Comparison of ENCODE assay signal across 8 mouse cellular contexts in the genomic region with DNA sequence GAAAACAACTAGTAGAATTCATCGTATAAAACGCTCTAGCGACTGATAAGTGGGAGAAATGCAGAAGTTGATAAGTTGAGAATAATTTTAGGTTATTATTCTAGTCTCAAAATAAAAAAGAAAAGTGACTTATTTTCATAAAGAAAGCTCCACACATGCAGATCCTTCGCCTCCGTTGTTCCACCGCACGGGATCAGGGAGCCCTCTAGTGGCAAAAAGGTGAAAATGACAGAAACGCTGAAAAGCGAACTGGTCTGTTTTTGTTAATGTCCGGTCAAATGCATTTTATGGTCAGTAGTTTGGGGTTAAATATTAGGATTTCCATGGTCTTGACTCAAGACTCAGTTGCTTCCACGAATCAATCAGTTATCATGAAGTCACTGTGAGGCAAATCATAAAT.
DNase-seq lines count a peak whose midpoint lies in the region; ATAC-seq and TF ChIP-seq lines count a peak whose summit lies in the region.

No protein-coding gene starts in this region.

- peak; percentile 34 for DNase-seq in gastrocnemius, adult 2 months
- no peak for DNase-seq in gastrocnemius, adult 8-10 months (ENCODE audit: low spot score in 2 of 2)
- peak; percentile 22 for DNase-seq in T-cell, adult 2 months (ENCODE audit: low spot score)
- DNase-seq in cerebellum, postnatal 25 days, result peak; percentile 38 to 61
- DNase-seq in kidney, postnatal 0 days (ENCODE audit: low spot score), result peak; percentile 83
- peak; percentile 26 for DNase-seq in retina, adult 2 months (ENCODE audit: low read depth, low spot score)

- peak overlapping the region; percentile 74 for H3K4me3 ChIP-seq in gastrocnemius, adult 2 months
- peak overlapping the region; percentile 50 for H3K4me3 ChIP-seq in heart, embryonic 12.5 days
- H3K4me3 ChIP-seq in kidney, postnatal 0 days (replicated peaks; ENCODE audit: low read depth, low read length), result peak overlapping the region; percentile 35
- H3K4me3 ChIP-seq in lung, embryonic 15.5 days, result peak overlapping the region; percentile 40

- WGBS in heart, embryonic 12.5 days, result 4% methylated on average over 11 of the region's 11 CpGs
- WGBS in kidney, postnatal 0 days, result 1% methylated on average over 11 of the region's 11 CpGs
- WGBS in lung, embryonic 15.5 days, result 2% methylated on average over 11 of the region's 11 CpGs

- H3K4me2 ChIP-seq in heart, embryonic 12.5 days, result peak overlapping the region; percentile 85
- peak overlapping the region; percentile 76 for H3K4me2 ChIP-seq in kidney, postnatal 0 days (ENCODE audit: low read length)
- H3K4me2 ChIP-seq in lung, embryonic 15.5 days, result peak overlapping the region; percentile 79

- H3K27ac ChIP-seq in gastrocnemius, adult 2 months, result peak overlapping the region; percentile 74
- H3K27ac ChIP-seq in heart, embryonic 12.5 days (ENCODE audit: poor library complexity, severe bottlenecking), result no peak overlapping the region
- no peak overlapping the region for H3K27ac ChIP-seq in kidney, postnatal 0 days
- H3K27ac ChIP-seq in lung, embryonic 15.5 days, result no peak overlapping the region

- peak overlapping the region; percentile 77 for H3K9ac ChIP-seq in heart, embryonic 12.5 days
- H3K9ac ChIP-seq in kidney, postnatal 0 days (ENCODE audit: low read depth, low read length), result no peak overlapping the region
- H3K9ac ChIP-seq in lung, embryonic 15.5 days, result peak overlapping the region; percentile 34; the same call in 1 of the 2 replicates

- H3K4me1 ChIP-seq in heart, embryonic 12.5 days (replicated peaks), result no peaks in the 10 kb centered on the region; the same call in 1 of the 2 replicates
- H3K4me1 ChIP-seq in kidney, postnatal 0 days (replicated peaks; ENCODE audit: insufficient read depth, low read length), result no peaks in the 10 kb centered on the region
- no peaks in the 10 kb centered on the region for H3K4me1 ChIP-seq in lung, embryonic 15.5 days

- ATAC-seq in heart, embryonic 12.5 days (ENCODE audit: insufficient number of reproducible peaks, low FRiP score), result no peak
- no peak; the same call in 1 of the 2 replicates for ATAC-seq in kidney, postnatal 0 days (replicated peaks; ENCODE audit: low FRiP score, low read depth)
- no peak for ATAC-seq in lung, embryonic 15.5 days (ENCODE audit: borderline replicate concordance, extremely low read depth, low FRiP score, low TSS enrichment)

- no peaks in the 10 kb centered on the region for H3K9me3 ChIP-seq in heart, embryonic 12.5 days (replicated peaks)
- H3K9me3 ChIP-seq in kidney, postnatal 0 days (replicated peaks; ENCODE audit: low read length), result no peaks in the 10 kb centered on the region
- no peaks in the 10 kb centered on the region for H3K9me3 ChIP-seq in lung, embryonic 15.5 days

- peak; percentile 94 for TF ChIP-seq CTCF in gastrocnemius, adult 2 months (IDR thresholded peaks at IDR 0.05)
- TF ChIP-seq CTCF in kidney, postnatal 0 days (IDR thresholded peaks at IDR 0.05; ENCODE audit: low read depth), result peak; percentile 98

- no peaks in the 10 kb centered on the region for H3K36me3 ChIP-seq in heart, embryonic 12.5 days
- H3K36me3 ChIP-seq in kidney, postnatal 0 days (ENCODE audit: insufficient read depth, low read length), result no peaks in the 10 kb centered on the region
- H3K36me3 ChIP-seq in lung, embryonic 15.5 days, result no peaks in the 10 kb centered on the region

- intact Hi-C loops in gastrocnemius, adult 2 months (cut with DNase I), result loop anchor here (1.0 to 5.0 kb wide), 2 partner anchors 59 to 92 kb away; a partner anchor contains a TSS

- H3K27me3 ChIP-seq in heart, embryonic 12.5 days (replicated peaks), result 0 out of 2 replicates have a peak, but pooled peaks cover 7% of the 10 kb centered on the region
- no peaks in the 10 kb centered on the region for H3K27me3 ChIP-seq in kidney, postnatal 0 days (ENCODE audit: insufficient read depth, low read length)
- no peaks in the 10 kb centered on the region for H3K27me3 ChIP-seq in lung, embryonic 15.5 days

Comparison
In these comparisons a context has a peak if more than half of its experiments do, and no peak if none do; other contexts are left out.
1. DNase-seq: peak in gastrocnemius, adult 2 months (single experiment), T-cell, adult 2 months (single experiment), cerebellum, postnatal 25 days (2 of 2), kidney, postnatal 0 days (single experiment) and retina, adult 2 months (single experiment); none in gastrocnemius, adult 8-10 months (0 of 2).
2. Peak in every context shown above with its lines, with median percentiles within 50 percentile points of each other: H3K4me3 ChIP-seq and H3K4me2 ChIP-seq.